9 mouse cellular contexts compared by ENCODE assay signal in the genomic region with DNA sequence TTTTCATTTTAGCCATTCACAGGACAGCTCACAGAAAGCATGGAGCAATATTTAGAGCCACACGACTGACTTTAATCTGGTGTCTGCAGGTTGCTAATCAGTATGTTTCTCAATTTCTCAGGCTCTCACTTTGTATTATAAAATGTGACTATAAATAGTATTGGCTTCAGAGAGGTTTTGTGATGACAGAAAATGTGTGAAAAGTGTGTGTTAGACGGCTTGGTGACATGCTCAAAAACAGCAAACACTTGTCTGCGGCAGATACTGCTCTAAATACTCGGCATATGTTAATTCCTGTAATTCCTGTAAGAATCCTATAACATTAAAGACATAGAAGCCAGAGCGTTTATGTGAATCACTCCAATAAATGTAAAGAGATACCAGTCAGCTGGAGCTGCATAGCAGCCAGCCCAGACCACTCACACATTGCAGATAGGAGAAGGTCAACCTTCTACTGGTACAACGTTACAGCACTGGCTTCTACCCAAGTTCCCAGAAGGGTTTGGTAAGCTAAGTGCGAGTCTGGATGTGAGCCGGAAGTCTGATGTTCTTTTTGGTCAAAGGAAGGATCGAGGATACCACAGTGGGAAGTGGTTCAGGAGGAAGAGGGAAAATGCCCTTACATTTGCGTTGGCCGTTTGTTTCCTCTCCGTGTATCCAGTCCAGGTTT. TPM values are rescaled to one million over a fixed set of nuclear protein-coding genes. Genes with fewer than 3 reads are reported as not detected.
A peak's percentile ranks its signal among the peaks of the same experiment; 100 is the strongest.
DNase-seq lines count a peak whose midpoint lies in the region; ATAC-seq and TF ChIP-seq lines count a peak whose summit lies in the region.
"Had no signal": no experiment of that assay in that cellular context is flagged by ENCODE, and none has a peak within 500 bp of the region (broad histone marks: within the 10 kb centered on the region; RNA-seq: fewer than 3 reads in every experiment).

No protein-coding gene starts in this region.

- H3K27ac ChIP-seq in lung, embryonic 15.5 days = peak overlapping the region; percentile 68; the same call in 1 of the 2 replicates
- peak overlapping the region; percentile 91 for H3K27ac ChIP-seq in liver, postnatal 0 days (ENCODE audit: low read depth)

- TF ChIP-seq EP300 in liver, postnatal 0 days (IDR thresholded peaks at IDR 0.05; ENCODE audit: low read depth) = no peak

- H3K4me1 ChIP-seq in erythroblast, embryonic 14.5 days (ENCODE audit: control insufficient read depth) = peaks cover 56% of the 10 kb centered on the region
- H3K4me1 ChIP-seq in lung, embryonic 15.5 days = peaks cover 31% of the 10 kb centered on the region
- H3K4me1 ChIP-seq in liver, postnatal 0 days (ENCODE audit: insufficient read depth) = peaks cover 21% of the 10 kb centered on the region

- no peak for ATAC-seq in erythroblast, adult 5-6 weeks (replicated peaks; ENCODE audit: low FRiP score, poor library complexity, severe bottlenecking)
- ATAC-seq in lung, embryonic 15.5 days (ENCODE audit: borderline replicate concordance, extremely low read depth, low FRiP score, low TSS enrichment) = no peak
- no peak for ATAC-seq in liver, postnatal 0 days

- no peaks in the 10 kb centered on the region for H3K9me3 ChIP-seq in erythroblast, embryonic 14.5 days (ENCODE audit: control insufficient read depth, low read length)
- H3K9me3 ChIP-seq in lung, embryonic 15.5 days = no peaks in the 10 kb centered on the region
- H3K9me3 ChIP-seq in liver, postnatal 0 days (ENCODE audit: low read length) = no peaks in the 10 kb centered on the region

- no peak for TF ChIP-seq CTCF in liver, postnatal 0 days (IDR thresholded peaks at IDR 0.05; ENCODE audit: low read depth)

- 37% methylated on average over 12 of the region's 12 CpGs for WGBS in lung, embryonic 15.5 days
- WGBS in liver, postnatal 0 days (ENCODE audit: insufficient replicate concordance) = 49% methylated on average over 12 of the region's 12 CpGs

- H3K4me2 ChIP-seq in lung, embryonic 15.5 days = peak overlapping the region; percentile 64
- H3K4me2 ChIP-seq in liver, postnatal 0 days (ENCODE audit: low read depth, low read length) = peak overlapping the region; percentile 82

- H3K36me3 ChIP-seq in erythroblast, embryonic 14.5 days (ENCODE audit: control insufficient read depth) = peaks cover 6% of the 10 kb centered on the region
- no peaks in the 10 kb centered on the region for H3K36me3 ChIP-seq in lung, embryonic 15.5 days
- peaks cover 3% of the 10 kb centered on the region; the same call in 1 of the 2 replicates for H3K36me3 ChIP-seq in liver, postnatal 0 days (replicated peaks; ENCODE audit: insufficient read depth, low read length)

- DNase-seq in lung, postnatal 25 days (ENCODE audit: low spot score) = no peak
- DNase-seq in heart, postnatal 4 days = peak; percentile 51
- DNase-seq in liver, postnatal 0 days = no peak
- DNase-seq in cerebellum, postnatal 10 days = no peak
- no peak for DNase-seq in layer of hippocampus, postnatal 25 days (ENCODE audit: extremely low spot score in 1 of 2, low spot score in 1 of 2)
- DNase-seq: right cerebral cortex, postnatal 25 days had no signal

- H3K4me3 ChIP-seq in erythroblast, embryonic 14.5 days (replicated peaks) = peak overlapping the region; percentile 65
- no peak overlapping the region for H3K4me3 ChIP-seq in lung, embryonic 15.5 days
- peak overlapping the region; percentile 50; the same call in 1 of the 2 replicates for H3K4me3 ChIP-seq in liver, postnatal 0 days (ENCODE audit: low read depth, low read length)

- no peaks in the 10 kb centered on the region; the same call in 1 of the 2 replicates for H3K27me3 ChIP-seq in erythroblast, embryonic 14.5 days (ENCODE audit: control insufficient read depth)
- H3K27me3 ChIP-seq in lung, embryonic 15.5 days = no peaks in the 10 kb centered on the region
- no peaks in the 10 kb centered on the region for H3K27me3 ChIP-seq in liver, postnatal 0 days (ENCODE audit: insufficient read depth, low read length)

- no peak overlapping the region for H3K9ac ChIP-seq in lung, embryonic 15.5 days
- H3K9ac ChIP-seq in liver, postnatal 0 days (replicated peaks) = peak overlapping the region; percentile 46; the same call in 1 of the 2 replicates

RNA-seq across cellular contexts. Expression of a gene that starts 1.2 kb away (rescaled TPM):
- 0.71 and 1.4 TPM in 2 replicates for polyA plus RNA-seq in erythroblast, embryonic 14.5 days (2012)
- 171 and 180 TPM in 2 replicates for total RNA-seq in erythroblast, adult 5-6 weeks (2015; ENCODE audit: low replicate concordance)
- 259 and 394 TPM in 2 replicates for total RNA-seq in erythroblast, adult 5-6 weeks (2017; ENCODE audit: low replicate concordance)
- 5.3 and 7.0 TPM in 2 replicates for polyA plus RNA-seq in lung, embryonic 15.5 days (2015; fragmentation: Nextera tagmentation; extraction: Ambion mirVana)
- total RNA-seq in heart, postnatal 4 days (2021) = 10 to 100 TPM; 20.5 to 21.1 TPM
- polyA plus RNA-seq in liver, postnatal 0 days (2015; fragmentation: Nextera tagmentation; extraction: Ambion mirVana) = 13.9 and 15.7 TPM in 2 replicates
- total RNA-seq in layer of hippocampus, postnatal 25 days (2021) = 1 to 10 TPM; 6.5 to 8.1 TPM

RNA-seq across cellular contexts. Expression of a gene that starts 7.8 kb away (rescaled TPM):
- not detected in 2 replicates for polyA plus RNA-seq in erythroblast, embryonic 14.5 days (2012)
- not detected in 2 replicates for total RNA-seq in erythroblast, adult 5-6 weeks (2015; ENCODE audit: low replicate concordance)
- 0.56 TPM in 1 of 2 replicates, not detected in the other for total RNA-seq in erythroblast, adult 5-6 weeks (2017; ENCODE audit: low replicate concordance)
- polyA plus RNA-seq in lung, embryonic 15.5 days (2015; fragmentation: Nextera tagmentation; extraction: Ambion mirVana) = 1.7 and 1.9 TPM in 2 replicates
- total RNA-seq in heart, postnatal 4 days (2021) = 1 to 10 TPM; 3.1 to 4.6 TPM
- polyA plus RNA-seq in liver, postnatal 0 days (2015; fragmentation: Nextera tagmentation; extraction: Ambion mirVana) = 15.8 and 22.9 TPM in 2 replicates
- 1 to 10 TPM; 4.9 to 5.9 TPM for total RNA-seq in layer of hippocampus, postnatal 25 days (2021)

Comparison
In these comparisons a context has a peak if more than half of its experiments do, and no peak if none do; other contexts are left out.
1. RNA of a gene that starts 1.2 kb away (total RNA-seq): 171 to 394 TPM in erythroblast, adult 5-6 weeks; 20.5 to 21.1 TPM in heart, postnatal 4 days and 6.5 to 8.1 TPM in layer of hippocampus, postnatal 25 days; every median in the first group is over 4 times any median in the second.